Mouse (Mus musculus): ENCODE results near the gene Ctsd. TPM values are rescaled to one million over a fixed set of nuclear protein-coding genes. Genes with fewer than 3 reads are reported as not detected.
A peak's percentile ranks its signal among the peaks of the same experiment; 100 is the strongest.

The Ctsd gene
- polyA plus RNA-seq, 1 experiment: 384 TPM

DNA sequence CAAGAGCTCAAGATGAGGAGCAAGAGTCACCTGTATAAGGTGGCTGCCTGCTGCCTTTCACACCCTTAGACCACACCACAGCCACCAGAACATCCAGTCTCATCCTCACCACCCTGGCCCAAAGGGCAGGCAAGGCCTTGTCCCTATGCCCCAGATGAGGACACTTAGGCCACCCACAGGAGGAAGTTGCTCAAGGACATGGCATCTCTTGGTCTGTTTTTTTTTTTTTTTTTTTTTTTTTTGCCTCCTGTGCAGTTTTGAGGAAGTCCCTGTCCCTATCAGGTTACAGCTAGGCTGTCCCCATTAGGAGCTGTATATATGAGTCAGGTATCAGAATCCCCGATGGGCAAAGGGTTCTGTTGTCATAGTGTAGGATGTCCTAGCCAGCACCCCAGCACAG is 11.4 kb upstream of the Ctsd start:
- TF ChIP-seq MAX (IDR thresholded peaks at IDR 0.05): no peak
- no peak for TF ChIP-seq CTCF (IDR thresholded peaks at IDR 0.05; ENCODE audit: control insufficient read depth, insufficient read depth, insufficient read length)
- TF ChIP-seq FOSL1 (IDR thresholded peaks at IDR 0.05; ENCODE audit: insufficient read depth, low read length, poor library complexity, severe bottlenecking): no peak
- TF ChIP-seq USF1 (IDR thresholded peaks at IDR 0.05; ENCODE audit: low read depth): no peak
- TF ChIP-seq MYOD1 (IDR thresholded peaks at IDR 0.05; ENCODE audit: control insufficient read depth, insufficient read length, low read depth): no peak
- H3ac ChIP-seq (ENCODE audit: control insufficient read depth, insufficient read length, low read depth): no peak overlapping the region

DNA sequence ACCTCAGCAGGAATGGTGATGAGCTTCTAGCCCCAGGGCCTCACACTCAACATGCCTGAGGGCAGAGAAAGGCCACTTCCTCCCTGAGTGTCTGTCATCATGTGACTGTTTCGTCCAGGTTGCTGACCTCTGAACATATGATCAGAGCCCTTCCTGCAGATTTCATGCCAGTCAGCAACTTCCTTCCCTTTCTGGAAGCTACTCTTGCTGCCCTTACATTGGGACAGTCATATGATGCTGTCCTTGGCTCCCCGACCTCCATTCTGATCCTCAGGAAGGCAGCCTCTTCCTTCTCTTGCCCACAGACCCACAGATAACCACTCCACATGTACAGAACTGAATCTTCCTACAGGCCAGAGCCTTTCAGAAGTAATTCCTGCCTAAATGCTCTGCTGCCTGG is 10.2 kb upstream of the Ctsd start:
- TF ChIP-seq CEBPB (IDR thresholded peaks at IDR 0.05; ENCODE audit: low read depth): no peak
- TF ChIP-seq USF1 (IDR thresholded peaks at IDR 0.05; ENCODE audit: low read depth): no peak
- TF ChIP-seq FOSL1 (IDR thresholded peaks at IDR 0.05; ENCODE audit: insufficient read depth, low read length, poor library complexity, severe bottlenecking): no peak
- TF ChIP-seq MAX (IDR thresholded peaks at IDR 0.05): no peak
- TF ChIP-seq MYOD1 (IDR thresholded peaks at IDR 0.05; ENCODE audit: control insufficient read depth, insufficient read length, low read depth): no peak
- TF ChIP-seq MYOG (IDR thresholded peaks at IDR 0.05; ENCODE audit: control insufficient read depth, extremely low read depth, insufficient read length): no peak
- TF ChIP-seq CTCF (IDR thresholded peaks at IDR 0.05; ENCODE audit: control insufficient read depth, insufficient read depth, insufficient read length): no peak
- Histone ChIP-seq H3K79me2 (ENCODE audit: control insufficient read depth, insufficient read depth) (no peaks in the 10 kb centered on the region), H3K27me3 (ENCODE audit: control insufficient read depth, insufficient read depth, insufficient read length) (no peaks in the 10 kb centered on the region), H3ac (ENCODE audit: control insufficient read depth, insufficient read length, low read depth) (no peak overlapping the region), H3K4me3 (ENCODE audit: insufficient read depth, poor library complexity, severe bottlenecking) (no peak overlapping the region), H3K79me3 (ENCODE audit: low read depth) (no peaks in the 10 kb centered on the region), H3K36me3 (ENCODE audit: control insufficient read depth, insufficient read depth) (no peaks in the 10 kb centered on the region)

More for the DNA sequence above, 11.4 kb upstream of the Ctsd start:
- Histone ChIP-seq H3K4me3 (ENCODE audit: insufficient read depth, poor library complexity, severe bottlenecking) (no peak overlapping the region), H3K36me3 (ENCODE audit: control insufficient read depth, insufficient read depth) (no peaks in the 10 kb centered on the region), H3K79me3 (ENCODE audit: low read depth) (no peaks in the 10 kb centered on the region), H3K27me3 (ENCODE audit: control insufficient read depth, insufficient read depth, insufficient read length) (no peaks in the 10 kb centered on the region), H3K79me2 (ENCODE audit: control insufficient read depth, insufficient read depth) (no peaks in the 10 kb centered on the region)

DNA sequence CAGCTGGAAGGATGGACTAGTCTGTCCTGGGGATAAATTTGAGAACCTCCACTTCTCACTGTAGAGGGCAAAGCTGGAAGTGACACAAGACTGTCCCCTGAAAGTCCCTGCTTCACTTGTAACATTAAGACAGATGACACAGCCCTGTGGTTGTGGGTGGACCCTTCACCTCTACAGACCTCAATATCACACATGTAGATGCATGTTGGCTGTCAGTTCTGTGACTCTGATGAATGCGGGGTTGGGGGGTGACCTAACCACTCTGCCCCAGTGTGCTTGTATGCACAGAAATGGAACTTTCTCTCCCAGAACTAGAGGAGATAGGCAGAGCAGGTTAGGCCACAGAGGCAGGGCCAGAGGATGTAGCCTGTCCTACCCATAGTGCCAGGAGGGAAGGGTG is 8.8 kb upstream of the Ctsd start:
- H3K4me3 ChIP-seq (ENCODE audit: insufficient read depth, poor library complexity, severe bottlenecking): no peak overlapping the region
- H3ac ChIP-seq (ENCODE audit: control insufficient read depth, insufficient read length, low read depth): no peak overlapping the region
- no peaks in the 10 kb centered on the region for H3K79me3 ChIP-seq (ENCODE audit: low read depth)
- no peaks in the 10 kb centered on the region for H3K27me3 ChIP-seq (ENCODE audit: control insufficient read depth, insufficient read depth, insufficient read length)
- no peak for TF ChIP-seq MYOG (IDR thresholded peaks at IDR 0.05; ENCODE audit: control insufficient read depth, extremely low read depth, insufficient read length)
- TF ChIP-seq MAX (IDR thresholded peaks at IDR 0.05): no peak
- TF ChIP-seq FOSL1 (IDR thresholded peaks at IDR 0.05; ENCODE audit: insufficient read depth, low read length, poor library complexity, severe bottlenecking): no peak
- TF ChIP-seq USF1 (IDR thresholded peaks at IDR 0.05; ENCODE audit: low read depth): no peak
- no peak for TF ChIP-seq CEBPB (IDR thresholded peaks at IDR 0.05; ENCODE audit: low read depth)
- no peak for TF ChIP-seq MYOD1 (IDR thresholded peaks at IDR 0.05; ENCODE audit: control insufficient read depth, insufficient read length, low read depth)
- TF ChIP-seq CTCF (IDR thresholded peaks at IDR 0.05; ENCODE audit: control insufficient read depth, insufficient read depth, insufficient read length): no peak
- H3K79me2 ChIP-seq (ENCODE audit: control insufficient read depth, insufficient read depth): no peaks in the 10 kb centered on the region
- no peaks in the 10 kb centered on the region for H3K36me3 ChIP-seq (ENCODE audit: control insufficient read depth, insufficient read depth)

DNA sequence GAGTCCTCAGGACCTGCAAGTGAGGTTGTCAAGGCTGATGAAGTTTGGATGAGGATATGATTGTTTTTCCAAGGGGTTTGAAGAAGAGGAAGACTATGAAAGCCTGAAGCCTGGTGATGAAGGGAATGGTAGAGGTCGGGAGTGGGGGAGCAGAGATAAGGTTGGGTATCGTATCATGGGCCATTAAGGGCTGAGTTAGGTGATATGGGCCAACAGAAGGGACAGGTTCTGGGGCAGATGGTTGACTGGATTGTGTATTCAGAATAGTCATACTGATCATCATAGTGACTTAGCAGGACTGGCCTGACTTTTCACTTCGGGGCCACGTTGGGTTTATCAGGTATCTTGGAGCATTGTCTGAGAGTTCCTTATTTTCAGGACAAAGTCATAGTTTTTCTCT is 7.6 kb upstream of the Ctsd start:
- no peak for TF ChIP-seq MYOD1 (IDR thresholded peaks at IDR 0.05; ENCODE audit: control insufficient read depth, insufficient read length, low read depth)
- TF ChIP-seq CEBPB (IDR thresholded peaks at IDR 0.05; ENCODE audit: low read depth): no peak
- no peak for TF ChIP-seq MAX (IDR thresholded peaks at IDR 0.05)
- no peak for TF ChIP-seq FOSL1 (IDR thresholded peaks at IDR 0.05; ENCODE audit: insufficient read depth, low read length, poor library complexity, severe bottlenecking)
- no peak for TF ChIP-seq USF1 (IDR thresholded peaks at IDR 0.05; ENCODE audit: low read depth)
- TF ChIP-seq CTCF (IDR thresholded peaks at IDR 0.05; ENCODE audit: control insufficient read depth, insufficient read depth, insufficient read length): no peak
- no peak for TF ChIP-seq MYOG (IDR thresholded peaks at IDR 0.05; ENCODE audit: control insufficient read depth, extremely low read depth, insufficient read length)
- Histone ChIP-seq H3K27me3 (ENCODE audit: control insufficient read depth, insufficient read depth, insufficient read length) (no peaks in the 10 kb centered on the region), H3K36me3 (ENCODE audit: control insufficient read depth, insufficient read depth) (no peaks in the 10 kb centered on the region), H3ac (ENCODE audit: control insufficient read depth, insufficient read length, low read depth) (no peak overlapping the region), H3K79me2 (ENCODE audit: control insufficient read depth, insufficient read depth) (no peaks in the 10 kb centered on the region), H3K4me3 (ENCODE audit: insufficient read depth, poor library complexity, severe bottlenecking) (no peak overlapping the region), H3K79me3 (ENCODE audit: low read depth) (no peaks in the 10 kb centered on the region)

DNA sequence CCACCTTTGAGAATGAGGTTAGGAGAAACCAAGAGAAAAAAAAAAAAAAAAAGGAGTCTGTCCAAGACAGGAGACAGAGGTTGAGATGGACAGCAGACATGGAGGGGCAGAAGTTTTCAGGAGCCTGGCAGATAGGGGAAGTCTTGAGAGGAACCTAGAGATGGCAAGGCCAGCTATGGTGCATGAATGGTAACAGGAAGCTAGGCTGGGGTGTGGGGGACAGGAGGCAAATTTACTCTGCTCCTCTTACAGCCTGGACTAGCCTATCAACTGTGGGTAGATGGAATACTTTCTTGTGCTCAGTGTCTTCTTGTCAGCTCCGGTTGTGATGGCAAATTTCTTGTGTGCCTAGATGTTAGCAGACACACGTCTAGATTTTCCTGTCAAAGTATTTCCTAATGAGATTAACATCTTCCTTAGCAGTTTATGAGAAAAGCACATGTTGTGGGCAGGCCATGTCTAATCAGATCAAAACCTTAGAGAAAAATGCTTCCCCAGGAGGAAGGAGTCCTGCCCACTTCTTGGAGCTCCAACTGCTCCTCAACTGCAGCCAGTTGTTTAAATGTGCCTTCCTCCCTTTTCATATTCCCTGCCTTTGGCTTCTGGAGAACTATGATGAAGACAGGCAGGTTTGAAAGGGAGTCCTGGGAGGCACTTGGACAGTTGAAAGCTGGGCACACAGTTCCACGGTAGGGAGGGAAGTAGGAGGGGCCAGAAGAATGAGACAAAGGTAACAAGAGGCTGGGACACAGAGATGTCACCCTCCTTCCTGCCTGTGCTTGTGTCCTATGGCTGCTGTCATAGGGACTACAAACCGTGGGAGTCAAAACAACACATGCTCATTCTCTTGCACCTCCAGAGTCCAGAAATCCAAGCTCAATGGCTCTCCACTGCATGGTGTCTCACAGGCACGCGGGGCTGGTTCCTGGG is 6.7 kb upstream of the Ctsd start:
- Histone ChIP-seq H3K27me3 (ENCODE audit: control insufficient read depth, insufficient read depth, insufficient read length) (no peaks in the 10 kb centered on the region), H3K79me2 (ENCODE audit: control insufficient read depth, insufficient read depth) (no peaks in the 10 kb centered on the region)

DNA sequence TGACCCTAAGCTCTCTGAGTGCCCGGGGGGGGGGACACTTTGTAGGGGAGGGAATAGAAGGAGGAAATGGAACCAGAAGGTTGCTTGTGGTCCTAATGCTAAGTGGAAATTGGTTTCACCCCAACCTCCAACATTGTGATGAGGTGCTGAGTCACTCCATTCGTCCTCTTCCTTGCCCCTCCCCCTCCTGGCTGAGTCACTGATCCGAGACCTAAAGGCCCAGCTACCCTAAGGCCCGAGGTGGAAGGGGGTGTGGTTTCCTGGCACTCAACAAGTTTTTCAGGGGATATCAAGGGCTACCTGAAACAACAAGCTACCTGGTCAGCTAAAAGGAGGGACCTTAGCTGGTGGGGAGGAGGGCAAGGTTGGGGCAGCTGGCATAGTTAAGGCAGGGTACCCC is 5.4 kb upstream of the Ctsd start:
- H3ac ChIP-seq (ENCODE audit: control insufficient read depth, insufficient read length, low read depth): no peak overlapping the region
- no peaks in the 10 kb centered on the region for H3K27me3 ChIP-seq (ENCODE audit: control insufficient read depth, insufficient read depth, insufficient read length)
- H3K4me3 ChIP-seq (ENCODE audit: insufficient read depth, poor library complexity, severe bottlenecking): no peak overlapping the region
- no peaks in the 10 kb centered on the region for H3K79me2 ChIP-seq (ENCODE audit: control insufficient read depth, insufficient read depth)
- no peaks in the 10 kb centered on the region for H3K36me3 ChIP-seq (ENCODE audit: control insufficient read depth, insufficient read depth)
- no peaks in the 10 kb centered on the region for H3K79me3 ChIP-seq (ENCODE audit: low read depth)
- TF ChIP-seq FOSL1 (IDR thresholded peaks at IDR 0.05; ENCODE audit: insufficient read depth, low read length, poor library complexity, severe bottlenecking): peak; percentile 73
- TF ChIP-seq MYOG (IDR thresholded peaks at IDR 0.05; ENCODE audit: control insufficient read depth, extremely low read depth, insufficient read length): no peak
- TF ChIP-seq MAX (IDR thresholded peaks at IDR 0.05): no peak
- no peak for TF ChIP-seq CTCF (IDR thresholded peaks at IDR 0.05; ENCODE audit: control insufficient read depth, insufficient read depth, insufficient read length)
- TF ChIP-seq MYOD1 (IDR thresholded peaks at IDR 0.05; ENCODE audit: control insufficient read depth, insufficient read length, low read depth): no peak
- no peak for TF ChIP-seq USF1 (IDR thresholded peaks at IDR 0.05; ENCODE audit: low read depth)
- no peak for TF ChIP-seq CEBPB (IDR thresholded peaks at IDR 0.05; ENCODE audit: low read depth)

More for the DNA sequence above, 6.7 kb upstream of the Ctsd start:
- Histone ChIP-seq H3K4me3 (ENCODE audit: insufficient read depth, poor library complexity, severe bottlenecking) (no peak overlapping the region), H3ac (ENCODE audit: control insufficient read depth, insufficient read length, low read depth) (no peak overlapping the region), H3K36me3 (ENCODE audit: control insufficient read depth, insufficient read depth) (no peaks in the 10 kb centered on the region), H3K79me3 (ENCODE audit: low read depth) (no peaks in the 10 kb centered on the region)
- TF ChIP-seq MYOD1 (IDR thresholded peaks at IDR 0.05; ENCODE audit: control insufficient read depth, insufficient read length, low read depth) (no peak), USF1 (IDR thresholded peaks at IDR 0.05; ENCODE audit: low read depth) (no peak)
